Mouse (Mus musculus): ENCODE results near the gene Kdm2b. TPM values are rescaled to one million over a fixed set of nuclear protein-coding genes. Genes with fewer than 3 reads are reported as not detected.

Kdm2b gene
- total and polyA plus RNA-seq, 3 experiments = 29.2 to 48.9 TPM; not detected in 1

GRCm38 (mm10) chr5:122849521-122850318, 139.9 kb downstream of the Kdm2b start, which contains the start of gene Rnf34 (continued):
- TF ChIP-seq JUND (IDR thresholded peaks at IDR 0.05; ENCODE audit: low read depth, low read length) (no peak), MYC (IDR thresholded peaks at IDR 0.05; ENCODE audit: low read depth, low read length) (no peak), ZKSCAN1 (IDR thresholded peaks at IDR 0.05; ENCODE audit: low read depth, low read length) (no peak), CTCF (IDR thresholded peaks at IDR 0.05 in 2 of 3, conservative IDR thresholded peaks at IDR 0.05 in 1 of 3; ENCODE audit: control insufficient read depth in 1 of 3, insufficient read depth in 1 of 3, low read depth in 2 of 3, low read length in 3 of 3, poor library complexity in 1 of 3, severe bottlenecking in 1 of 3) (no peak), TCF12 (IDR thresholded peaks at IDR 0.05; ENCODE audit: low read depth, low read length) (peak; percentile 63; the same call in 1 of the 2 replicates), POLR2AphosphoS2 (IDR thresholded peaks at IDR 0.05; ENCODE audit: low read length) (peak; percentile 98), EP300 (IDR thresholded peaks at IDR 0.05; ENCODE audit: low read depth in 1 of 2, low read length in 2 of 2) (0 out of 4 replicates have a peak, but pooled peaks of 1 of the 2 experiments have one; percentile 23), POLR2AphosphoS5 (IDR thresholded peaks at IDR 0.05; ENCODE audit: borderline replicate concordance, low read depth, low read length) (peak; percentile 39; the same call in 1 of the 2 replicates), ZC3H11A (IDR thresholded peaks at IDR 0.05; ENCODE audit: low read depth, low read length) (no peak), SMC3 (IDR thresholded peaks at IDR 0.05; ENCODE audit: low read depth, low read length) (no peak), E2F4 (IDR thresholded peaks at IDR 0.05; ENCODE audit: borderline replicate concordance, low read depth, low read length) (no peak), MAFK (IDR thresholded peaks at IDR 0.05; ENCODE audit: borderline replicate concordance, low read depth, low read length) (no peak), ZNF384 (IDR thresholded peaks at IDR 0.05; ENCODE audit: low read depth, low read length) (no peak), NRF1 (IDR thresholded peaks at IDR 0.05; ENCODE audit: insufficient read depth, low read depth, low read length, poor library complexity, severe bottlenecking) (peak; percentile 36; the same call in 1 of the 2 replicates)

DNA sequence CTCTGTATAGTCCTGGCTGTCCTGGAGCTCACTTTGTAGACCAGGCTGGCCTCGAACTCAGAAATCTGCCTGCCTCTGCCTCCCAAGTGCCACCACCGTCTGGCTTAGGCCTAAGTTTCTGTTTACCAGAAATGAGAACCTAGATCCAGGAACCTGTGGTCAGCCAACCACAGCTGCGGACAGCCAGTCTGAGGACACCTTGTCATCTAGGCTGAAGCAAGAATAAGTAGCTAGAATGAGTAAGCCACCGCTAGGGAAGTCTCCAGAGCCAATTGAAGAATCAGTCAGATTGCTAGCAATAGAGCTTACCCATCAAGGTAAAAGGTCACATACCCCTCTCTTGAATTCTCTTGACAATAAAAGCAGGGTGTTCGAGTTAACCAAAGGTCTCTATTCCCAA, 145.8 kb downstream of the Kdm2b start:
- Histone ChIP-seq H3K9me3 (replicated peaks; ENCODE audit: insufficient read depth, low read length) (no peaks in the 10 kb centered on the region), H3K27me3 (ENCODE audit: control insufficient read depth in 1 of 2, insufficient read depth in 2 of 2, low read length in 2 of 2) (no peaks in the 10 kb centered on the region), H3K4me1 (ENCODE audit: control insufficient read depth in 1 of 2, insufficient read depth in 2 of 2, low read length in 2 of 2) (peaks cover 2 to 9% of the 10 kb centered on the region in 2 experiments; a peak in 3 of 4 replicates), H3K36me3 (ENCODE audit: control insufficient read depth in 1 of 2, insufficient read depth in 2 of 2, low read length in 2 of 2) (peaks cover 0 to 9% of the 10 kb centered on the region in 2 experiments; a peak in 2 of 4 replicates), H3K9ac (ENCODE audit: control insufficient read depth, low read depth, low read length, poor library complexity, severe bottlenecking) (no peak overlapping the region), H3K4me3 (ENCODE audit: control insufficient read depth in 1 of 2, insufficient read depth in 1 of 2, low read depth in 2 of 2, low read length in 2 of 2) (no peak overlapping the region), H3K79me2 (ENCODE audit: control insufficient read depth, insufficient read depth, low read length, poor library complexity) (no peaks in the 10 kb centered on the region), H3K27ac (ENCODE audit: control insufficient read depth, low read depth, low read length) (no peak overlapping the region)
- no peak for TF ChIP-seq RAD21 (IDR thresholded peaks at IDR 0.05; ENCODE audit: low read depth, low read length)
- no peak for TF ChIP-seq POLR2A (IDR thresholded peaks at IDR 0.05; ENCODE audit: control insufficient read depth in 1 of 2, insufficient read depth in 1 of 2, low read depth in 1 of 2, low read length in 2 of 2, poor library complexity in 1 of 2)
- no peak for TF ChIP-seq MAZ (IDR thresholded peaks at IDR 0.05; ENCODE audit: low read depth, low read length)
- TF ChIP-seq ZMIZ1 (IDR thresholded peaks at IDR 0.05; ENCODE audit: low read depth, low read length) = no peak
- no peak for TF ChIP-seq NRF1 (IDR thresholded peaks at IDR 0.05; ENCODE audit: insufficient read depth, low read depth, low read length, poor library complexity, severe bottlenecking)
- no peak for TF ChIP-seq MAFK (IDR thresholded peaks at IDR 0.05; ENCODE audit: borderline replicate concordance, low read depth, low read length)
- TF ChIP-seq ETS1 (IDR thresholded peaks at IDR 0.05; ENCODE audit: low read depth, low read length) = no peak
- no peak for TF ChIP-seq CTCF (IDR thresholded peaks at IDR 0.05 in 2 of 3, conservative IDR thresholded peaks at IDR 0.05 in 1 of 3; ENCODE audit: control insufficient read depth in 1 of 3, insufficient read depth in 1 of 3, low read depth in 2 of 3, low read length in 3 of 3, poor library complexity in 1 of 3, severe bottlenecking in 1 of 3)
- no peak for TF ChIP-seq KAT2A (conservative IDR thresholded peaks at IDR 0.05; ENCODE audit: low read depth, low read length)
- no peak for TF ChIP-seq SMC3 (IDR thresholded peaks at IDR 0.05; ENCODE audit: low read depth, low read length)
- no peak for TF ChIP-seq NELFE (IDR thresholded peaks at IDR 0.05; ENCODE audit: low read depth, low read length)
- no peak for DNase-seq (ENCODE audit: low read depth, low spot score)

All from MEL (cell line).